Mouse (Mus musculus) heart, embryonic 16.5 days (tissue): Measurements from ENCODE around the gene Smad1. TPM values are rescaled to one million over a fixed set of nuclear protein-coding genes. Genes with fewer than 3 reads are reported as not detected.
A peak's percentile ranks its signal among the peaks of the same experiment; 100 is the strongest.

ENCODE experiments used
- ATAC-seq: fragments of 200-750 bp; cut with Nextera tagmentation; replicated peaks from 2 replicates; pipeline ENCODE4 v1.8.0; 2017; ENCODE audit warnings: moderate number of reproducible peaks; ENCODE audit not compliant: insufficient read depth, low FRiP score; ENCODE audit errors: extremely low read depth
- H3K27ac ChIP-seq: fragments of 300-500 bp; sonication (generic); 2 replicates; pipeline ENCODE4 v1.5.1; 2014; ENCODE audit warnings: mild to moderate bottlenecking, low read length, control low read depth, moderate library complexity
- H3K27me3 ChIP-seq: fragments of 300-500 bp; sonication (generic); 2 replicates; pipeline ENCODE4 v1.6.1; 2014; ENCODE audit warnings: low read length, mixed read lengths; ENCODE audit not compliant: control insufficient read depth, insufficient read depth
- H3K36me3 ChIP-seq: fragments of 300-500 bp; sonication (generic); 2 replicates; pipeline ENCODE4 v1.6.1; 2014; ENCODE audit not compliant: control insufficient read depth, insufficient read depth
- H3K4me1 ChIP-seq: fragments of 300-500 bp; sonication (generic); 2 replicates; pipeline ENCODE4 v1.6.1; 2014; ENCODE audit warnings: low read length, mixed read lengths; ENCODE audit not compliant: control insufficient read depth, insufficient read depth
- H3K4me2 ChIP-seq: fragments of 300-500 bp; sonication (generic); 2 replicates; pipeline ENCODE4 v1.6.1; 2014; ENCODE audit warnings: low read depth, mild to moderate bottlenecking, control low read depth, low read length
- H3K4me3 ChIP-seq: fragments of 300-500 bp; sonication (generic); 2 replicates; pipeline ENCODE4 v1.5.1; 2014; ENCODE audit warnings: mild to moderate bottlenecking, control low read depth, low read length
- H3K9ac ChIP-seq: fragments of 300-500 bp; sonication (generic); 2 replicates; pipeline ENCODE4 v1.6.1; 2014; ENCODE audit warnings: low read length, control low read depth
- H3K9me3 ChIP-seq: fragments of 300-500 bp; sonication (generic); replicated peaks from 2 replicates; pipeline ENCODE4 v1.6.1; 2016; ENCODE audit warnings: low read length; ENCODE audit not compliant: control insufficient read depth
- WGBS: fragments of 180-500 bp; shearing (Covaris S2); extraction: QIAGEN DNeasy Blood & Tissue Kit; methylation state at CpG from one replicate; pipeline ENCODE4 v1.1.7; 2014; 5-methylcytosine and 5-hydroxymethylcytosine counted together
- polyA plus RNA-seq: library from polyadenylated mRNA; unstranded; fragments of >200 nt; fragmentation: Nextera tagmentation; extraction: Ambion mirVana; gene quantifications from 2 replicates; pipeline ENCODE4 v1.2.1, GENCODE M21; 2015

The Smad1 gene
- polyA plus RNA-seq, 1 experiment from 2014 or later = 22.4 TPM

GRCm38 (mm10) chr8:79351916-79352315, 47.4 kb downstream of the Smad1 start:
- no peak overlapping the region for H3K4me2 ChIP-seq
- H3K36me3 ChIP-seq = peaks cover 12% of the 10 kb centered on the region
- H3K9ac ChIP-seq = no peak overlapping the region
- H3K27ac ChIP-seq = no peak overlapping the region
- no peak overlapping the region for H3K4me3 ChIP-seq
- H3K27me3 ChIP-seq = no peaks in the 10 kb centered on the region
- H3K4me1 ChIP-seq = peaks cover 3% of the 10 kb centered on the region
- WGBS = 83% methylated on average over 8 of the region's 8 CpGs
- no peak; the same call in 1 of the 2 replicates for ATAC-seq
- no peaks in the 10 kb centered on the region for H3K9me3 ChIP-seq

- no peak overlapping the region for H3K4me2 ChIP-seq
- no peak for ATAC-seq
- no peak overlapping the region for H3K9ac ChIP-seq
- peaks cover 17% of the 10 kb centered on the region for H3K36me3 ChIP-seq
- H3K27ac ChIP-seq = peak overlapping the region; percentile 76
- peaks cover 3% of the 10 kb centered on the region for H3K4me1 ChIP-seq
- WGBS = 66% methylated on average over 3 of the region's 3 CpGs
- H3K4me3 ChIP-seq = no peak overlapping the region
- H3K9me3 ChIP-seq = no peaks in the 10 kb centered on the region
- no peaks in the 10 kb centered on the region for H3K27me3 ChIP-seq
Measured at GRCm38 (mm10) chr8:79350805-79351204, 48.5 kb downstream of the Smad1 start.

GRCm38 (mm10) chr8:79350094-79350593, 49.2 kb downstream of the Smad1 start:
- no peak overlapping the region for H3K4me3 ChIP-seq
- no peak overlapping the region for H3K4me2 ChIP-seq
- WGBS = 51% methylated on average over 6 of the region's 6 CpGs
- H3K27me3 ChIP-seq = no peaks in the 10 kb centered on the region
- H3K36me3 ChIP-seq = peaks cover 17% of the 10 kb centered on the region
- no peaks in the 10 kb centered on the region for H3K9me3 ChIP-seq
- H3K27ac ChIP-seq = peak overlapping the region; percentile 72
- no peak overlapping the region for H3K9ac ChIP-seq
- H3K4me1 ChIP-seq = peaks cover 3% of the 10 kb centered on the region
- peak; percentile 32; the same call in 1 of the 2 replicates for ATAC-seq

GRCm38 (mm10) chr8:79346414-79346813, 52.9 kb downstream of the Smad1 start:
- peaks cover 5% of the 10 kb centered on the region for H3K4me1 ChIP-seq
- H3K9me3 ChIP-seq = no peaks in the 10 kb centered on the region
- peaks cover 23% of the 10 kb centered on the region for H3K36me3 ChIP-seq
- no peak overlapping the region for H3K9ac ChIP-seq
- H3K4me2 ChIP-seq = no peak overlapping the region
- 87% methylated on average over 10 of the region's 10 CpGs for WGBS
- H3K27me3 ChIP-seq = no peaks in the 10 kb centered on the region
- H3K27ac ChIP-seq = no peak overlapping the region
- ATAC-seq = no peak
- no peak overlapping the region for H3K4me3 ChIP-seq

GRCm38 (mm10) chr8:79345856-79346255, 53.5 kb downstream of the Smad1 start:
- H3K27ac ChIP-seq = no peak overlapping the region
- ATAC-seq = no peak
- 80% methylated on average over 6 of the region's 6 CpGs for WGBS

GRCm38 (mm10) chr8:79341236-79341635, 58.1 kb downstream of the Smad1 start:
- H3K9me3 ChIP-seq = no peaks in the 10 kb centered on the region
- no peak overlapping the region for H3K4me2 ChIP-seq
- H3K27me3 ChIP-seq = no peaks in the 10 kb centered on the region
- 0 out of 2 replicates have a peak overlapping the region, but pooled peaks have one; percentile 13 for H3K27ac ChIP-seq
- 59% methylated on average over 8 of the region's 8 CpGs for WGBS
- H3K9ac ChIP-seq = no peak overlapping the region
- ATAC-seq = no peak
- H3K36me3 ChIP-seq = peaks cover 30% of the 10 kb centered on the region
- H3K4me3 ChIP-seq = no peak overlapping the region
- 0 out of 2 replicates have a peak, but pooled peaks cover 2% of the 10 kb centered on the region for H3K4me1 ChIP-seq

More at GRCm38 (mm10) chr8:79345856-79346255, 53.5 kb downstream of the Smad1 start:
- no peaks in the 10 kb centered on the region for H3K27me3 ChIP-seq
- H3K36me3 ChIP-seq = peaks cover 26% of the 10 kb centered on the region
- peaks cover 5% of the 10 kb centered on the region for H3K4me1 ChIP-seq
- H3K9me3 ChIP-seq = no peaks in the 10 kb centered on the region
- H3K4me3 ChIP-seq = no peak overlapping the region
- H3K9ac ChIP-seq = no peak overlapping the region
- no peak overlapping the region for H3K4me2 ChIP-seq

- H3K9ac ChIP-seq = no peak overlapping the region
- no peak overlapping the region for H3K27ac ChIP-seq
- ATAC-seq = no peak
- no peak overlapping the region for H3K4me2 ChIP-seq
- 0 out of 2 replicates have a peak, but pooled peaks cover 2% of the 10 kb centered on the region for H3K4me1 ChIP-seq
- no peak overlapping the region for H3K4me3 ChIP-seq
- peaks cover 30% of the 10 kb centered on the region for H3K36me3 ChIP-seq
- H3K27me3 ChIP-seq = no peaks in the 10 kb centered on the region
- WGBS = 81% methylated on average over 9 of the region's 9 CpGs
- H3K9me3 ChIP-seq = no peaks in the 10 kb centered on the region
Measured at GRCm38 (mm10) chr8:79339555-79339954, 59.8 kb downstream of the Smad1 start.

- ATAC-seq = no peak
- Histone ChIP-seq H3K4me1 (0 out of 2 replicates have a peak, but pooled peaks cover 2% of the 10 kb centered on the region), H3K27me3 (no peaks in the 10 kb centered on the region), H3K4me3 (no peak overlapping the region), H3K9me3 (peaks cover 2% of the 10 kb centered on the region), H3K9ac (no peak overlapping the region), H3K36me3 (peaks cover 28% of the 10 kb centered on the region), H3K27ac (no peak overlapping the region), H3K4me2 (no peak overlapping the region)
- 85% methylated on average over 10 of the region's 10 CpGs for WGBS
Measured at GRCm38 (mm10) chr8:79338619-79339018, 60.7 kb downstream of the Smad1 start.

- no peak overlapping the region for H3K4me2 ChIP-seq
- H3K4me1 ChIP-seq = peaks cover 8% of the 10 kb centered on the region
- no peaks in the 10 kb centered on the region for H3K27me3 ChIP-seq
- H3K9ac ChIP-seq = no peak overlapping the region
- H3K27ac ChIP-seq = no peak overlapping the region
- peaks cover 6% of the 10 kb centered on the region for H3K9me3 ChIP-seq
- ATAC-seq = no peak
- 91% methylated on average over 22 of the region's 22 CpGs for WGBS
- peaks cover under 1% of the 10 kb centered on the region; the same call in 1 of the 2 replicates for H3K36me3 ChIP-seq
- no peak overlapping the region for H3K4me3 ChIP-seq
Measured at GRCm38 (mm10) chr8:79332109-79332900, 67.0 kb downstream of the Smad1 start.
